Mouse (Mus musculus) C2C12 (cell line): ENCODE data around the gene Rras2.

Experiments
- CEBPB ChIP-seq: IDR thresholded peaks from one replicate; pipeline ENCODE4 v1.6.1; 2011; ENCODE audit warnings: low read depth, mild to moderate bottlenecking, control low read depth, moderate library complexity
- CTCF ChIP-seq: IDR thresholded peaks from one replicate; pipeline ENCODE4 v1.5.1; 2011; ENCODE audit not compliant: control insufficient read depth, insufficient read depth, insufficient read length
- FOSL1 ChIP-seq: IDR thresholded peaks from one replicate; pipeline ENCODE4 v1.8.0; 2011; ENCODE audit warnings: mild to moderate bottlenecking, low read length; ENCODE audit not compliant: poor library complexity, insufficient read depth, severe bottlenecking

GRCm38 (mm10) chr7:114149564-114149963, 32.0 kb upstream of the Rras2 start:
- TF ChIP-seq FOSL1, result no peak
- TF ChIP-seq CTCF, result no peak
- TF ChIP-seq CEBPB, result no peak
